Mouse (Mus musculus) cerebellum, adult 2 months (tissue): Measurements from ENCODE around the gene Adamts15. TPM values are rescaled to one million over a fixed set of nuclear protein-coding genes. Genes with fewer than 3 reads are reported as not detected.

Experiments used
- DNase-seq, 2 experiments: peaks; one replicate each; pipeline ENCODE4 v3.0.0; 2021
- H3K27ac ChIP-seq: fragments of 200-500 bp; 2 replicates; pipeline ENCODE4 v1.5.1; 2012; ENCODE audit warnings: low read length, control low read depth, inconsistent platforms; ENCODE audit not compliant: insufficient read depth
- H3K27me3 ChIP-seq: fragments of 200-500 bp; 2 replicates; pipeline ENCODE4 v1.6.1; 2012; ENCODE audit warnings: inconsistent platforms, mild to moderate bottlenecking, low read length, moderate library complexity; ENCODE audit not compliant: control insufficient read depth, insufficient read depth
- H3K4me1 ChIP-seq: fragments of 200-500 bp; 2 replicates; pipeline ENCODE4 v1.6.1; 2011; ENCODE audit warnings: low read length; ENCODE audit not compliant: control insufficient read depth, insufficient read depth
- H3K4me3 ChIP-seq: fragments of 200-500 bp; replicated peaks from 2 replicates; pipeline ENCODE3; 2011; ENCODE audit warnings: mild to moderate bottlenecking, low read depth, low read length, control low read depth; ENCODE audit not compliant: insufficient read depth
- CTCF ChIP-seq: fragments of 200-500 bp; IDR thresholded peaks from 2 replicates; pipeline ENCODE4 v1.5.1; 2011; ENCODE audit warnings: low read depth, mild to moderate bottlenecking, control low read depth, low read length, moderate library complexity, borderline replicate concordance; ENCODE audit not compliant: insufficient read depth
- POLR2A ChIP-seq: fragments of 200-500 bp; IDR thresholded peaks from 2 replicates; pipeline ENCODE4 v1.6.1; 2011; ENCODE audit warnings: low read length, control low read depth, borderline replicate concordance; ENCODE audit not compliant: insufficient read depth
- WGBS: fragments of 180-500 bp; shearing (Covaris S2); methylation state at CpG from one replicate; pipeline ENCODE4 v1.1.7; 2018; 5-methylcytosine and 5-hydroxymethylcytosine counted together
- polyA plus RNA-seq: library from polyadenylated mRNA; depleted of rRNA; stranded (reverse); fragments of >200 nt; gene quantifications from 2 replicates; pipeline ENCODE4 v1.2.3, GENCODE M21; 2012

Adamts15 gene
- polyA plus RNA-seq, 1 experiment = 5.6 TPM

- 67% methylated on average over 5 of the region's 5 CpGs for WGBS
- Histone ChIP-seq H3K27me3 (no peaks in the 10 kb centered on the region), H3K4me3 (no peak overlapping the region), H3K27ac (no peak overlapping the region), H3K4me1 (no peaks in the 10 kb centered on the region)
- TF ChIP-seq POLR2A (no peak), CTCF (no peak)
- DNase-seq = no peak
Observed at GRCm38 (mm10) chr9:30908973-30909372, 13.3 kb downstream of the Adamts15 start.

- 88% methylated on average over 5 of the region's 5 CpGs for WGBS
- Histone ChIP-seq H3K27me3 (no peaks in the 10 kb centered on the region), H3K4me1 (no peaks in the 10 kb centered on the region), H3K4me3 (no peak overlapping the region), H3K27ac (no peak overlapping the region)
- no peak for DNase-seq
- TF ChIP-seq CTCF (no peak), POLR2A (no peak)
Observed at GRCm38 (mm10) chr9:30908296-30908690, 14.0 kb downstream of the Adamts15 start.

GRCm38 (mm10) chr9:30907677-30908295 lies 14.5 kb downstream of the Adamts15 start:
- no peak for DNase-seq
- no peak overlapping the region for H3K4me3 ChIP-seq
- WGBS = 55% methylated on average over 5 of the region's 5 CpGs
- TF ChIP-seq CTCF (no peak), POLR2A (no peak)
- H3K27ac ChIP-seq = no peak overlapping the region
- H3K4me1 ChIP-seq = no peaks in the 10 kb centered on the region
- no peaks in the 10 kb centered on the region for H3K27me3 ChIP-seq

- Histone ChIP-seq H3K27me3 (no peaks in the 10 kb centered on the region), H3K4me1 (no peaks in the 10 kb centered on the region), H3K27ac (no peak overlapping the region), H3K4me3 (no peak overlapping the region)
- no peak for DNase-seq
- TF ChIP-seq POLR2A (no peak), CTCF (no peak)
- 87% methylated on average over 4 of the region's 4 CpGs for WGBS
Observed at GRCm38 (mm10) chr9:30906426-30906825, 15.8 kb downstream of the Adamts15 start.

GRCm38 (mm10) chr9:30905861-30906260 lies 16.4 kb downstream of the Adamts15 start:
- H3K27me3 ChIP-seq = no peaks in the 10 kb centered on the region
- no peaks in the 10 kb centered on the region for H3K4me1 ChIP-seq
- 74% methylated on average over 10 of the region's 10 CpGs for WGBS
- no peak overlapping the region for H3K4me3 ChIP-seq
- no peak for DNase-seq
- TF ChIP-seq POLR2A (no peak), CTCF (no peak)
- no peak overlapping the region for H3K27ac ChIP-seq

GRCm38 (mm10) chr9:30903266-30903665 lies 19.0 kb downstream of the Adamts15 start:
- no peak overlapping the region for H3K4me3 ChIP-seq
- WGBS = 93% methylated on average over 5 of the region's 5 CpGs
- no peaks in the 10 kb centered on the region for H3K4me1 ChIP-seq
- no peak overlapping the region for H3K27ac ChIP-seq
- no peak for DNase-seq
- H3K27me3 ChIP-seq = no peaks in the 10 kb centered on the region
- no peak for TF ChIP-seq CTCF
- TF ChIP-seq POLR2A = no peak

- no peaks in the 10 kb centered on the region for H3K27me3 ChIP-seq
Observed at GRCm38 (mm10) chr9:30902641-30903040, 19.6 kb downstream of the Adamts15 start.

GRCm38 (mm10) chr9:30902152-30902551 lies 20.1 kb downstream of the Adamts15 start:
- Histone ChIP-seq H3K27me3 (no peaks in the 10 kb centered on the region), H3K4me1 (no peaks in the 10 kb centered on the region), H3K4me3 (no peak overlapping the region), H3K27ac (no peak overlapping the region)
- no peak for TF ChIP-seq POLR2A
- no peak for TF ChIP-seq CTCF
- 90% methylated on average over 19 of the region's 19 CpGs for WGBS
- DNase-seq = no peak

More at GRCm38 (mm10) chr9:30902641-30903040, 19.6 kb downstream of the Adamts15 start:
- no peak overlapping the region for H3K4me3 ChIP-seq
- TF ChIP-seq POLR2A (no peak), CTCF (no peak)
- 96% methylated on average over 7 of the region's 7 CpGs for WGBS
- H3K4me1 ChIP-seq = no peaks in the 10 kb centered on the region
- DNase-seq = no peak
- no peak overlapping the region for H3K27ac ChIP-seq
